Mouse (Mus musculus) liver, embryonic 14.5 days (tissue): ENCODE data around the gene Wfdc11.

ENCODE experiments used
- CTCF ChIP-seq: IDR thresholded peaks from 2 replicates; pipeline ENCODE4 v1.5.1; 2016; ENCODE audit warnings: antibody characterized with exemption, low read depth, control low read depth
- EP300 ChIP-seq: IDR thresholded peaks from 2 replicates; pipeline ENCODE4 v1.6.1; 2016; ENCODE audit warnings: antibody characterized with exemption, low read depth

- TF ChIP-seq EP300 = no peak
- no peak for TF ChIP-seq CTCF
These were observed 31.8 kb downstream of the Wfdc11 start for GRCm38 (mm10) chr2:164641881-164642673.
